Mouse (Mus musculus): ENCODE data around the gene Cenpv.

DNA sequence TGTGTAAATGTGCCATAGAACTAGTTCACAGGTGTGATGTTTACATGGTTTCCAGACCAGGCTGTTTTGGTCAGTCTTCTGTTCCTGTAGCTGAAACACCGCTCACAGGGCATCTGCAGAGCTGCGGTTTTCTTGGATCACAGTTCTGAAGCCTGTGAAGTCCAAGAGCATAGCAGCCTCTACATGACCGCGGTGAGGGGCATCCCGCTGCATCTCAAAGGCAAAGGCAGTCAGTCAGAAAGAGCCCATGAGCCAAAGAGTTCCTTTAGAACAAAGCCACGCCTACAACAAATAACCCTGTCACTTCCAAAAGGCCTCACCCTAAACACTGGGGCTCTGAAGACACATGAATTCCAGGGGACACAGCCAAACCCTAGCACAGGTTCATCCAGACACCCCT, 25.8 kb downstream of the Cenpv start:
- TF ChIP-seq POLR2A (IDR thresholded peaks at IDR 0.05; ENCODE audit: borderline replicate concordance, low read depth, low read length) (no peak), CTCF (IDR thresholded peaks at IDR 0.05; ENCODE audit: low read depth, low read length) (no peak)

All from bone marrow macrophage, adult 2 months (primary cell).